Mouse (Mus musculus) ovary, adult 18-20 months (tissue): Measurements from ENCODE around the gene Atpif1.
A peak's percentile ranks its signal among the peaks of the same experiment; 100 is the strongest.

Source experiments
- DNase-seq: peaks from one replicate; pipeline ENCODE4 v3.0.0; 2022; ENCODE audit warnings: low spot score, mixed read lengths

Atpif1 gene

DNA sequence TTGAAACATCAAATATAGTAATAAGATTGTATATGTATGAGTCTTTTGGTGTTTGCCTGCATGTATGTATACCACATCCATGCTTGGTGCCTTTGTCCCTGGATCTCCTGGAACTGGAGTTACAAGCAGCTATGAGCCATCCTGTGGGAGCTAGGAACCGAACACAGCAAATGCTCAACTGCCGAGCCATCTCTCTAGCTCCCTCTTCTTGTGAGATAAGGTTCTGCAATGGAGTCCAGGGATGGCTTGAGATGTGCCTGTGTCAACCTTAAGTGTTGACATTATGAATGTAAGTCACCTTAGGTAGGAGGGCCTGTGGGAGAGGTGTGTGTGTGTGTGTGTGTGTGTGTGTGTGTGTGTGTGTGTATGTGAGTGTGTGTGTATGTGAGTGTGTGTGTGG, 6.8 kb downstream of the Atpif1 start:
- no peak for DNase-seq

- no peak for DNase-seq
Observed at GRCm38 (mm10) chr4:132524808-132525207, 8.7 kb downstream of the Atpif1 start.

DNA sequence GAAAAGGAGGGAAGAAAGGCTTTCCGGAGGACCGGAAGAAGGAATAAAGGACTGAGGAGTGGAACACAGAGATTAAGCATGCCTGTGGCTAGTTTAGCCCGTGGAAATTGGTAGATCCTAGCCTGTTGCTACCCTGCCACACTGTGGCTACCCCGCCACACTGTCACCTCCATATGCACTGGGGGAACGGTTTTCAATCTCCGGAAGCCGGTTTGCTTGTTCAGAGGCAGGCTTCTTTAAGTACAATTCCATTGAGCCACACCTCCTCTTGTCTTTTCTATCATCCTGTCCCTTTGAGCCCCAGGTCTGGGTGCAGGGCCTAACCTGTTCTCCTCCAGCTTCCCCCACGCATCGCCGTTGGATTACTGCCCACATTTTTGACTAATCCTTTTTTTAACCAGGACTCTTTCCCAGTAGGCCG, 9.1 kb downstream of the Atpif1 start:
- no peak for DNase-seq

DNA sequence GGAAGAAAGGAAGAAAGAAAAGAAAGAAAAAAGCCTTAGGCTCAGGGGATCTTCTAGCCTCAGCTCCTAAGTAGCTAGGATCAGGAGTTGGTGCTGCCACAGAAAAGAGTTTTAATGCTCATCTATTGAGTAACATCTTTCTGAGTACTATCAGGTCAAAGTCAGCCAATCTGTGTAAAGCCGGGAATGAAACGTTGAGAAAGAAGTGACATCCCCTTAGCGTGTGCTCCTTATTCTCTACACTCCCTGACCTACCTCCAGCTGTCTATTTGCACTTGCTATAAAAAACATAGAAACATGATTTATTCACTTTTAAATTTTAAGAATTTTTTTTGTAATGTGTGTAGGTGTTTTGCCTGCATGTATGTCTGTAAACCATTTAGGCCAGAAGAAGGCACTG, 14.3 kb downstream of the Atpif1 start:
- no peak for DNase-seq

- DNase-seq = no peak
Observed at GRCm38 (mm10) chr4:132518066-132518465, 15.4 kb downstream of the Atpif1 start.

GRCm38 (mm10) chr4:132515369-132516155, 17.9 kb downstream of the Atpif1 start:
- DNase-seq = peak; percentile 95

- peak; percentile 62 for DNase-seq
Observed at GRCm38 (mm10) chr4:132514555-132515135, 18.8 kb downstream of the Atpif1 start.

GRCm38 (mm10) chr4:132513395-132514273, 19.8 kb downstream of the Atpif1 start:
- DNase-seq = no peak

DNA sequence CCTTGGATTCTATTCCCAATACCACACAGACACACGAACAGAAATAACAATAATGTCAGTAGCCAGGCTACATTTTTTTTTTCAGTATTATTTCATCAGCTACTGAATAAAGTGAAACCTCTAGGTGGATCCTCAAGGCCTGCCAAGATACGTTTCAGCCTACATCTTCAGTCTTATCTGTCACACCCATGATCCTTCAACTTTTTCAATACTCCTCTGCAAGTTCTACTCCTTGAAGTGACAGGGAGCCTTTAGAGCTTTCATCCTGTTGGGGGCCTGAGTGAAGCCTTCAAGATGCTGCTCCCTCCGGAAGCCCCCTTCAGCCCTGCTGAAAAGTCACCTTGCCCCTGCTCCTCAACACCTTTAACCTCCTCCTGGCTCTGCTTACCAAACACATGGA, 21.4 kb downstream of the Atpif1 start:
- no peak for DNase-seq

GRCm38 (mm10) chr4:132510352-132510798, 23.1 kb downstream of the Atpif1 start, which contains the start of gene Sesn2:
Gene Sesn2 (minus strand): TSS chr4:132510501.
- peak; percentile 97 for DNase-seq

DNA sequence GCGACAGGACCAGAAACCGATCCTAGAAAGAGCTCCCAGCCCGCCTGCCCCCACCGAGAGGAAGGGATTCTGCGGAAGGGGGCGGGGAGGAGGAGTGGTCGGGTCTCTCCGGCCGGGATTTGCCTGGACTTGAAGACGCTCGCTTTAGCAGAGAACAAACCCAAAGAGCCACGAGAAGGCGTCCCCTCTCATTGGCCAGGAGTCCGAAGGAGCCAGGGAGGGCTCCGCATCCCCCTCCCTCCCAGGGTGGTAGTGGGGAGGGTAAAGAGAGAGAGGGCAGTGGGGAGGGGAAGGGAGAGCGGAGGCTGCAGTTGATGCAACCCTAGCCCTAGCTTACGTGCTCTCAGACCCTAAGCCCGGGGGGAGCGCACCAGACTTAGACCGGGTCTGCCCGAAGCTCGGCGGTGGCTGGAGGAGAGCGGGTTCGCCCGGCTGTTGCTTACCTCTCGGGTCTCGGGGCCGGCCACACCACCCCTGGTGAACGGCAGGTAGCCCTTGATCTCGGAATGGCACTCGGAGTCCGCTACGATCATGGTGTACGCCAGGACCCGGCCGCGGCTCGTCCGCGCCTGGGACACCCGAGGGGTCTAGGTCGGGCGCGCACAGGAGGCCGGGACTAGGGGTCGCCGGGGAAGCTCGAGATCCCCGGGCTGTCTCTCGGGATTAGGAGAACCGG, 23.7 kb downstream of the Atpif1 start:
- peak; percentile 86 for DNase-seq

- DNase-seq = no peak
Observed at GRCm38 (mm10) chr4:132507210-132507609, 26.2 kb downstream of the Atpif1 start.

GRCm38 (mm10) chr4:132506250-132506649, 27.2 kb downstream of the Atpif1 start:
- DNase-seq = no peak

GRCm38 (mm10) chr4:132505800-132506199, 27.7 kb downstream of the Atpif1 start:
- no peak for DNase-seq

DNA sequence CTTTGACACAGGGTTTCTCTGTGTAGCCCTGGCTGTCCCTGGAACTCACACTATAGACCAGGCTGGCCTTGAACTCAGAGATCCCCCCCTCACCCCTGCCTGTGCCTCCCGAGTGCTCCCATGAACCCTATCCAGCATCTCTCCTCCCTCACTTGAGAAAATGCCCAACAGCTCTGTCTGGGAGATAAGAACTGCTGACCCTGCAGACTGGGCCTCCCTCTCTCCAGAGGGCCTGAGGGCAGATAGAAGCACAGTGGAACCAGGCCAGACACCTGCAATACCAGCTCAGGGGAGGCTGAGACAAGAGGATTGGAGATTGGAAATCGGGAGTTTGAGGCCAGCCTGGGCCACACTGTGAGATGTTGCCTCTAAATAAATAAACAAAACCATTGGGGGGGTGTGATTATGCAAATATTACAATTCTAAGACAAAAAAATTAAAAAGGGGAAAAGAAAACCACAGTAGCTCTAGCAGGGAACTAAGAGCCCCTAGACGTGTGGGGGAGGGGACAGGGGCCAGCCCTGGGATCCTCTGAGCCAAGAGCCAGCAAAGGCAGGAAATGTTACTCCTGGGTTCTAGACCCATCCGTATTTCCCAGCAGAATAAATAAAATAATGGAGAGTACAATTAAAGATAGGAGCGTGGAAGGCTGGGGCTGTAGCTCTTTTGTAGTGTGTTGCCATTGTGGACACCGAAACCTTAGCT, 28.3 kb downstream of the Atpif1 start:
- DNase-seq = no peak

DNA sequence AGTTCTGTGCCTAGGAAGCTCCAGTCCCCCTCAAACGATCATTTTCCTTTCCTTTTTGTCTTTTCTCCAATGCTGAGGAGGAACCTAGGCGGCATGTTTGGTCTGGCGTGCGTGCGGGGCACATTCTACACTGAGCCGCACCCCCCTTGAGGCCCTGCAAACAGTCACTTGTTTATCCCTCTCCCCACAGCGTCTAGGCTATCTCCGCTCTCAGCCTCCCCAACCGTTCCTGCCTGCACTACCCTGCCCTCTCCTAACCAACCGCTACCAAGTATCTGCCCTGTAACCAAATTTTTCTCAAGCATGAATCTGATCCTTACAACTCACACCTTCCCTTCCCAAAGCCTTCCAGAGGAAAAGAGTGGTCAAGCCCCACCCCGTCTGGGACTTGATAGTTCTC, 30.1 kb downstream of the Atpif1 start:
- DNase-seq = no peak

- no peak for DNase-seq
Observed at GRCm38 (mm10) chr4:132501639-132502038, 31.8 kb downstream of the Atpif1 start.

DNA sequence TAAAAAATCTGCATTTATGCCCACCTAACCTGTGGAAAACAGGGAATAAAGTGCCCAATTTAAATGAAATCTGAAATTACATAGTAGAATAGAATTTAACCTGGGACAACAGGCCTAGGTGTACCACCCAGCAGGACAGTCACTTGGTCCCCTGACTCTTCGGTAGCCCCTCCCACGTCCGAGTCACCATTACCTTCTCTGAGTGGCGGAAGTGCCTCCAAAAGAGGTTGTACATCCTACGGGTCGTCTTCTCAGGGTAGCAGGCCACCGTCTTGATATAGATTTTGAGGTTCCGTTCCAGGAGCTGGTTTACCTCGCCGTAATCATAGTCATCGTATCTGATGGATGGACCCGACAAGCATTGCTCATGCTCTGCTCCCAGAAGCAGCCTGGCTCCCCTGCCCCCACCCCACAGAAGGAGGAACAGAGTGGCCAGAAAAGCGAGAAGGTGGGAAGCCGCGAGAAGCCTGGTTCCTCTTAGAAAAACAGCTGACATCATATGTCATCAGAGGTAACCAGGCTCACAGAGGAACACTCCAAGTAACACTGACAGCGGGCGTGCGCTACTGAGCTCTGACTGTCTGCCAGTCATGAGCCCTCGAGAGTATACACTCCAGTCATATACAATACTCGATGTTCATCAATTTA, 39.1 kb downstream of the Atpif1 start:
- no peak for DNase-seq

GRCm38 (mm10) chr4:132492178-132493060, 41.0 kb downstream of the Atpif1 start:
- no peak for DNase-seq

- no peak for DNase-seq
Observed at GRCm38 (mm10) chr4:132491748-132492147, 41.7 kb downstream of the Atpif1 start.
